Mouse (Mus musculus) forebrain, embryonic 11.5 days (tissue): Measurements from ENCODE around the gene Tprgl. TPM values are rescaled to one million over a fixed set of nuclear protein-coding genes. Genes with fewer than 3 reads are reported as not detected.

Source experiments
- ATAC-seq: fragments of 200-750 bp; cut with Nextera tagmentation; replicated peaks from 2 replicates; pipeline ENCODE4 v1.8.0; 2017; ENCODE audit warnings: moderate TSS enrichment; ENCODE audit not compliant: low FRiP score
- DNase-seq: peaks from one replicate; pipeline ENCODE4 v3.0.0-alpha.2; 2017; ENCODE audit warnings: low spot score
- H3K27ac ChIP-seq: fragments of 300-500 bp; sonication (generic); 2 replicates; pipeline ENCODE4 v1.5.1; 2014; ENCODE audit warnings: low read depth, low read length
- H3K27me3 ChIP-seq: fragments of 300-500 bp; sonication (generic); 2 replicates; pipeline ENCODE4 v1.6.1; 2014; ENCODE audit warnings: mild to moderate bottlenecking, low read length, mixed read lengths; ENCODE audit not compliant: control insufficient read depth, insufficient read depth
- H3K36me3 ChIP-seq: fragments of 300-500 bp; sonication (generic); 2 replicates; pipeline ENCODE4 v1.6.1; 2014; ENCODE audit warnings: mild to moderate bottlenecking, low read length, moderate library complexity, mixed read lengths; ENCODE audit not compliant: control insufficient read depth, insufficient read depth
- H3K4me1 ChIP-seq: fragments of 300-500 bp; sonication (generic); replicated peaks from 2 replicates; pipeline ENCODE4 v1.6.1; 2014; ENCODE audit warnings: low read length, mixed read lengths; ENCODE audit not compliant: control insufficient read depth, insufficient read depth
- H3K4me2 ChIP-seq: fragments of 300-500 bp; sonication (generic); 2 replicates; pipeline ENCODE4 v1.6.1; 2014; ENCODE audit warnings: low read depth, mild to moderate bottlenecking, low read length, moderate library complexity, mixed read lengths; ENCODE audit not compliant: severe bottlenecking
- H3K4me3 ChIP-seq: fragments of 300-500 bp; sonication (generic); 2 replicates; pipeline ENCODE4 v1.5.1; 2014; ENCODE audit warnings: low read depth, low read length
- H3K9ac ChIP-seq: fragments of 300-500 bp; sonication (generic); 2 replicates; pipeline ENCODE4 v1.6.1; 2014; ENCODE audit warnings: low read length
- H3K9me3 ChIP-seq: fragments of 300-500 bp; sonication (generic); 2 replicates; pipeline ENCODE4 v1.6.1; 2016; ENCODE audit warnings: low read length, mixed read lengths; ENCODE audit not compliant: control insufficient read depth
- WGBS: fragments of 180-500 bp; shearing (Covaris S2); extraction: QIAGEN DNeasy Blood & Tissue Kit; methylation state at CpG from one replicate; pipeline ENCODE4 v1.1.7; 2014; 5-methylcytosine and 5-hydroxymethylcytosine counted together
- polyA plus RNA-seq: library from polyadenylated mRNA; unstranded; fragments of >200 nt; fragmentation: Nextera tagmentation; extraction: Ambion mirVana; gene quantifications from 2 replicates; pipeline ENCODE4 v1.2.1, GENCODE M21; 2014

Tprgl gene
- polyA plus RNA-seq, 1 experiment from 2014 or later, result 126 TPM

DNA sequence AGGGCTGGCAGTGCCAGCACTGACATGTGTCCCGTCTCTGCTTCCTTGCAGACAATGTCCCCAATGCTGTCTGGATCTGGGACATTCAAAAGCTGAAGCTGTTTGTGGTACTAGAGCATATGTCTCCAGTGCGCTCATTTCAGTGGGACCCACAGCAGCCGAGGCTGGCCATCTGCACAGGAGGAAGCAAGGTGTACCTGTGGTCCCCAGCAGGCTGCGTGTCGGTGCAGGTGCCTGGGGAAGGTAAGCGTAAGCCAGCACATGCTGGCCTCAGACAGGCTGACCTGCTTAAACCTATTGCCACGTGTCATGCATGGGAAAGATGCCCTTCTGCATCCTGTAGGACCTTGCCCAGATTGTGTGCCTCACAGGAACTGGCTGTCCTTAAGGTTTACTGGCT is 4.4 kb downstream of the Tprgl start:
- no peak overlapping the region for H3K4me3 ChIP-seq
- no peaks in the 10 kb centered on the region for H3K27me3 ChIP-seq
- H3K36me3 ChIP-seq, result peaks cover 5% of the 10 kb centered on the region
- DNase-seq (no peak), ATAC-seq (no peak)
- WGBS, result 80% methylated on average over 7 of the region's 7 CpGs
- no peak overlapping the region for H3K4me2 ChIP-seq
- peaks cover 2% of the 10 kb centered on the region for H3K4me1 ChIP-seq
- H3K27ac ChIP-seq, result no peak overlapping the region
- no peaks in the 10 kb centered on the region for H3K9me3 ChIP-seq
- H3K9ac ChIP-seq, result no peak overlapping the region

DNA sequence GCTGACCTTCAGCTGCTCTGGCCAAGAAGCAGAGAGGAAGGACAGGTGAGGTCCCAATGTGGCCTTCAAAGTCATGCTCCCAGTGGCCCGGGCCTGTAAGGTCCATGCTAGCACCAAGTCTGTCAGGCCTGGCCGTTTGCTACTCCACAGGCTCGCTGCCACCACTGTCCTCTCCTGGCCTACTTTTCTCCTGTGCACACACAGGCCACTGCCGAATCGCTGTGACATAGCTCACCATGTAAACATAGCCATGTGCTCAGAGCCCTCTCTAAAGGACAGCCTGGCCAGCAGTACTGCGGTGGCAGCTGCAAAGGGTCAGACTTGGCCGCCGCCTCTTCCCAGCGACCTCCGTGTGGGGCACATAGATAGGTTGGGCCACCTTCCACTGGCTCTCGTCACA is 6.4 kb downstream of the Tprgl start:
- ATAC-seq, result no peak
- Histone ChIP-seq H3K4me3 (no peak overlapping the region), H3K36me3 (peaks cover 5% of the 10 kb centered on the region), H3K4me2 (no peak overlapping the region), H3K4me1 (0 out of 2 replicates have a peak, but pooled peaks cover 2% of the 10 kb centered on the region), H3K27me3 (no peaks in the 10 kb centered on the region), H3K9me3 (no peaks in the 10 kb centered on the region), H3K27ac (no peak overlapping the region), H3K9ac (no peak overlapping the region)
- WGBS, result 73% methylated on average over 11 of the region's 11 CpGs
- no peak for DNase-seq

DNA sequence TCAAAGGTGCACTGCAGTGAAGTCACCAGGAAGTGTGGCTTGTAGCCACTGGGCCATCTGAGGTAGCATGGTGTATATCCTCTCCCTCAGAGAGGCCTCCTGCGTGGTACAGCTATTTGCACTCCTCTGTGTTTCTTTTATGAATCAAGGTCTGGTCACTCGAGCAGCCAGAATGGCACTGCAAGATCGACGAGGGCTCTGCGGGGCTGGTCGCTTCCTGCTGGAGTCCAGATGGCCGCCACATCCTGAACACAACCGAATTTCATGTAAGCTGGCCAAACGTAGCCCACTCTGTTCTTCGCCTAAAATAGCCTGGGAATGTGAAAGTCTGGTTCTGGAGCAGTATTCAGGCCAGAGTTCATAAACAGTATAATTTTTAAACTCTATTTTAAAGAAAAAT is 14.1 kb downstream of the Tprgl start:
- Histone ChIP-seq H3K4me3 (no peak overlapping the region), H3K9me3 (no peaks in the 10 kb centered on the region)

DNA sequence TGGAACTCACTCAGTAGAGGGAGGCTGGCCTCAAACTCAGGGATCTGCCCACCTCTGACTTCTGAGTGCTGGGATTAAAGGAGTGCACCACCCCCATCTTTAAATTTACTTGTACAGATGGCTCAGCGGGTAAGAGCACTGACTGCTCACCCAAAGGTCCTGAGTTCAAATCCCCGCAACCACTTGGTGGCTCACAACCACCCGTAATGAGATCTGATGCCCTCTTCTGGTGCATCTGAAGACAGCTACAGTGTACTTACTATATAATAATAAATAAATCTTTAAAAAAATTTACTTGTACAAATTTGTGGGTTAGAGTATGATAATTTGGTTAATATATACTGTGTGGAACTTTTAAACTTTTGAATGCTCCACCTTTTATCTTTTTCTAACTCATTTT is 15.8 kb downstream of the Tprgl start:
- Histone ChIP-seq H3K9me3 (no peaks in the 10 kb centered on the region), H3K36me3 (no peaks in the 10 kb centered on the region; the same call in 1 of the 2 replicates), H3K4me3 (no peak overlapping the region), H3K9ac (no peak overlapping the region), H3K27me3 (peaks cover 20% of the 10 kb centered on the region), H3K4me1 (peaks cover 12% of the 10 kb centered on the region; the same call in 1 of the 2 replicates), H3K27ac (no peak overlapping the region), H3K4me2 (no peak overlapping the region)
- no peak for DNase-seq
- ATAC-seq, result no peak
- WGBS, result 86% methylated on average over 3 of the region's 3 CpGs

More for the DNA sequence above, 14.1 kb downstream of the Tprgl start:
- H3K36me3 ChIP-seq, result no peaks in the 10 kb centered on the region; the same call in 1 of the 2 replicates
- 86% methylated on average over 10 of the region's 10 CpGs for WGBS
- no peak overlapping the region for H3K27ac ChIP-seq
- H3K4me2 ChIP-seq, result no peak overlapping the region
- DNase-seq, result no peak
- no peak overlapping the region for H3K9ac ChIP-seq
- no peak for ATAC-seq
- peaks cover 4% of the 10 kb centered on the region; the same call in 1 of the 2 replicates for H3K4me1 ChIP-seq
- H3K27me3 ChIP-seq, result peaks cover 4% of the 10 kb centered on the region

DNA sequence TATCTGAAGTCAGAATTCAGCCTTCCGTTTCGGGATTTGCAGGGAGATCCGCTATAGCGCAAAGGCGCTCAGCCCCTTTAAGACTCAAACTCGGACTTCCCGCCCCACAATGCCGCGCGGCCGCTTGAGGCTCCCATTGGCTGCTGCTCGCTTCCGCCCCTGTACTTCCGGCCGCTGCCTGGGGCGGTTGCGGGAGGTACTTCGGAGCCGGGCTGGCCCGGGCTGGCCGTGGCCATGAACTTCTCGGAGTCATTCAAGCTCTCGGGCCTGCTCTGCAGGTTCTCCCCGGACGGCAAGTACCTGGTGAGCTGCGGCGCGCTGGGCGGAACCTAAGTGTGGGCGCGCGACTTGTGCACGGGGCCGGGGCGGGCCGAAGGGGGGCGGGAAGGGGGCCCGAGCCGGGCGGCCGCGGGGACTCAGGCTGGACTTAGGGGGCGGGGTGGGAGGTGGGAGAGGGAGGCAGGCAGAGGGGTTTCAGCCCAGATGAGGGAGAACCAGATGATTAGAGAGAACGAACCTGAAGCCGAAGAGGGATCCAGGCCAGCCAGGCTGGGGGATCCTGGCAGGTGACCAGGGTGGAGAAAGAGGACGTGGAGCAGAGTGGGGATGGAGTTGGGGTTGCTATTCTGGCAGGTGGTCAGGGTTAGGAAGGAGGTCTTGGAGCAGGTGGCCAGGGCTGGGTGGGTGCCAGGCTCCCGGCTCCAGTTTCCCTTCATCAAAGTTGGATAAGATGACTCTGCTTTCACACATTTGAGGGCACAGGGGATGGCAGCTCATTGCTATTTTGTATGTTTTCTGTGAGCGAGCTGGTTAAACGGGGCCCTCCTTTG is 18.0 kb downstream of the Tprgl start, which contains the start of gene Wrap73:
Gene Wrap73, plus strand, starts transcription at position 162 of the 830 bp plus-strand sequence.
- DNase-seq (peak; percentile 96), ATAC-seq (peak; percentile 93)
- Histone ChIP-seq H3K27me3 (peaks cover 43% of the 10 kb centered on the region), H3K9ac (peak within 1 kb of the TSS; percentile 78), H3K4me2 (peak within 1 kb of the TSS; percentile 79), H3K27ac (no peak within 1 kb of the TSS), H3K4me3 (peak within 1 kb of the TSS; percentile 77), H3K9me3 (no peaks in the 10 kb centered on the region), H3K36me3 (no peaks in the 10 kb centered on the region; the same call in 1 of the 2 replicates), H3K4me1 (peaks cover 14% of the 10 kb centered on the region; the same call in 1 of the 2 replicates)
- 2% methylated on average over 49 of the region's 49 CpGs for WGBS

DNA sequence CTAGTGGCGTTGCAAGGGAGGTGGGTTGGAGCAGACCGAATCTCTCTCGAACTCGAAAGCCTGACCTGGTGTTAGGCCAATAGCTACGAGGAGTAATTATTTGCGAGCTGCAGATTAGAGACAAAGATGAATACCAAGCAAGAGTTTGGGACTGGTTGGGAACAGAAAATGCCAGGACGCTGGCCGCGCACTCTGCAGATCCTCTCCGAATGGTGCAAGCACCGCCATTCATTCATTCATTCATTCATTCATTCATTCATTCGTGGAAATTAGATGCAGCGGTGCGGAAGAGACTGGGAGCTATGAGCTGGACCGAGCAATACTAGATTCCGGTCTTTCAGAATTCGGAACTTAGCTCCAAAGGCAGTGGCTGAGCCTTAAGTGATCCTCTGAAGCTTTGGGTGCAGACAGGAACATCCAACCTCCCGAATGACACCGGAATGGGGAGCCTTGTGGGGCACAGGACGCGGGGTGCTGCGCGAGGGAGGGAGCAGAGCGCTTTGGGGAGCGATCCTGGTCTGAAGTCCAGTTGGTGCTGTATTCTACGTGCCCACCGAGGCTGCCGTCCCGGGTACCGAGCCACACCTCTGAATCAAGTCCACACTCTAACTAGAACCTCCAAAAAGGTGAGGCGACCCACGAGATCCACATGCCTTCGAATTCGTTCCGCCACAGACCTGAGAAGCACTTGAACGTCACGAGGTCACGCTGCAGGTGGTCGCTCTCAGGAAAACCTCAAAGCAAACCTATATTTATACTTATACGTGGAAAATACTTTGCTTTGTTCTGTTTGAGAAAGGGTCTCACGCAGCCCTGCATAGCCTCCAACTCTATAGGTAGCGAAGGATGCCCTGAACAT is 19.2 kb downstream of the Tprgl start:
- no peak overlapping the region for H3K27ac ChIP-seq
- peak overlapping the region; percentile 43; the same call in 1 of the 2 replicates for H3K4me3 ChIP-seq
- H3K9ac ChIP-seq, result no peak overlapping the region
- DNase-seq (no peak), ATAC-seq (no peak)
- H3K36me3 ChIP-seq, result no peaks in the 10 kb centered on the region; the same call in 1 of the 2 replicates
- H3K4me2 ChIP-seq, result peak overlapping the region; percentile 8; the same call in 1 of the 2 replicates
- no peaks in the 10 kb centered on the region for H3K9me3 ChIP-seq
- H3K27me3 ChIP-seq, result peaks cover 48% of the 10 kb centered on the region
- H3K4me1 ChIP-seq, result peaks cover 14% of the 10 kb centered on the region; the same call in 1 of the 2 replicates
- 1% methylated on average over 42 of the region's 42 CpGs for WGBS

DNA sequence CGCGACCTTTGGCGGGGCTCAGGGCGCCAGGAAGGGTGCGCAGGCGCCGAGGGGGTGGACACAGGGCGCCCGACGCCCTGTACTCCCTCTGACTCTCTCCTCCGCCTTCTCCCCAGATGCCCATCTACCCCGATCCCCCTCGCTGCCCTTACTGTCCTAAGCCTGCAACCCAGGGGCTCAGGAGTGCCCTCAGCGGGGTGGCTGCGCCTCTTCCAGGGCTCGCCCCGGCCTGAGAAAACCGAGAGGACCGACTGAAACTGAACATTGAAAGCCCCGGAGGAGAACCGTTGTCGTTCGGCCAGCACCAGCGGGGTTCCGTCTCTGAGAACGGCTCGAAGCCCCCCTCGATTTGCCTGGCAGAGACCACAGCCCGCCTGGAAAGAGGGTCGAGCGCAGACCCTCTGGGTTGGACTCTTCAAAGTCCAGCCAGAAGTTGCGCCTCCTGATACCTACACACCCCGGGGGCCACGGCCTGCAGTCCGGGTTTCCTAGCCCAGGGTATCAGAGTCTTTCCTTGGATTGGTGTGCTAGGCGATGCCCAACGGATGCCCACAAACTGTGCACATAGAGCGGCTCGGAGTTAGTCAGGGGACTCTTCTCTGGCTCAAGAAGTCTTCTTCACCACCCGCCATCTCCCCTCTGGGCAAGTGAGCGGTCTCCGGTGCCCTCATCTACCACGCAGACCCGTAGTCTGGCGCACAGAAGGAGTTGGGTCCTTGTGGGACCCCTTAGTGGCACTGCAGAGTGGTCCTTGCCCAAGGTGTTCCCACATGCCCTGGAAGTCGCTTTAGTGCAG is 20.1 kb downstream of the Tprgl start:
- ATAC-seq (no peak), DNase-seq (peak; percentile 62)
- peak overlapping the region; percentile 51 for H3K9ac ChIP-seq
- no peaks in the 10 kb centered on the region for H3K9me3 ChIP-seq
- under 1% methylated on average over 46 of the region's 46 CpGs for WGBS
- no peak overlapping the region for H3K27ac ChIP-seq
- H3K4me1 ChIP-seq, result peaks cover 14% of the 10 kb centered on the region; the same call in 1 of the 2 replicates
- no peaks in the 10 kb centered on the region for H3K36me3 ChIP-seq
- peak overlapping the region; percentile 43 for H3K4me3 ChIP-seq
- peak overlapping the region; percentile 83 for H3K4me2 ChIP-seq
- H3K27me3 ChIP-seq, result peaks cover 48% of the 10 kb centered on the region

DNA sequence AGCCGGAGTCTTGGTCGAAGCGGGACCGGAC is 20.5 kb downstream of the Tprgl start, which contains the start of gene Trp73:
Gene Trp73, minus strand, starts transcription at position 27 of the 31 bp plus-strand sequence.
- Histone ChIP-seq H3K27ac (no peak within 1 kb of the TSS), H3K4me1 (peaks cover 14% of the 10 kb centered on the region; the same call in 1 of the 2 replicates), H3K4me3 (peak within 1 kb of the TSS; percentile 43), H3K9me3 (no peaks in the 10 kb centered on the region), H3K4me2 (peak within 1 kb of the TSS; percentile 83), H3K27me3 (peaks cover 48% of the 10 kb centered on the region), H3K36me3 (no peaks in the 10 kb centered on the region), H3K9ac (peak within 1 kb of the TSS; percentile 51)
- DNase-seq (no peak), ATAC-seq (no peak)
- WGBS, result 0% methylated on average over 4 of the region's 4 CpGs
